Mouse (Mus musculus): ENCODE measurements at regions not wholly inside any gene's neighbourhood (a gene's known extent, or its start where the extent isn't known, plus 50 kb on each side); places are given as distances from the start of the nearest gene placed in this dataset.

DNA sequence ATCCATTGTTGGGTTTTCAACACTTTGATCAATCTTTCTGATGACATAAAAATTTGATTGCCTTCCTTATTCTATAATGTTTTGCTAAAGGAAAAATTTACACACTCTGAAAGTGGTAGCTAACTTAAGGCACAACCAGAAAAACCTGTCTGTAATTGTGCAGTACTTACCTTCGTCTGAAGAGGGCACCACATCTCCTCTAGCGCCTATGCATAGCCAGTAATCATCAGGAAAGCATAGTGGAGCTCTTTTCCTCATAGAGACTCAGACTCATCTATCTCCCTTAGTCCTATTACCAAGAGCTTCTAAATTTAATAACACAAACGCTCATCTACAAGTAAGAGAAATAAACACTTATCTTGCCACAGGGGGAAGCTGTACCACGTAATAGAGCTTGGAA, 342.1 kb upstream of the Got2 start:
- TF ChIP-seq CTCF (IDR thresholded peaks at IDR 0.05) (peak; percentile 53), EP300 (IDR thresholded peaks at IDR 0.05) (no peak)
